Mouse (Mus musculus): ENCODE results near the gene Foxp1.

DNA sequence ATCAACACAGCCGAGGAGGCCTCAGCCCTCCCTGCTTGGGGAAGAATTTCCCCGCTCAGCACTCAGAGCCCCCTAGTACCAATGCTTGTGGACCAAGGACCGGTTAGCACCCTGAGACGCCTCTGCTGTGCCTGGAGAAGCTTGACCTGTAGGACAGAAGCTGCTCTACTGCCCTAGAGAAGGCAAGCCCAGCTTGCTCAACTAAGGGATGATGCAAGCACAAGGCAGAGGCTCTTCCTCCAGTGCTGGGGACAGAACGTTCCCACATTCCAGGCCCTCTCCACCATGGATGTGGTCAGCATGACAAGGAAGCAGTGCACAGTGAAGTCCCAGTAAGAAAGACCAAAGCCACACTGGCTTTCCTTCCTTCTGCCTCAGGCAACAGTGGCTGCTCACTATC lies 347.1 kb downstream of the Foxp1 start:
- TF ChIP-seq POLR2A (IDR thresholded peaks at IDR 0.05; ENCODE audit: low read depth, low read length) (no peak), CTCF (IDR thresholded peaks at IDR 0.05; ENCODE audit: extremely low read depth, insufficient read depth, insufficient read length, insufficient replicate concordance) (no peak)
